ENCODE assay signal across 10 mouse cellular contexts in the genomic region with DNA sequence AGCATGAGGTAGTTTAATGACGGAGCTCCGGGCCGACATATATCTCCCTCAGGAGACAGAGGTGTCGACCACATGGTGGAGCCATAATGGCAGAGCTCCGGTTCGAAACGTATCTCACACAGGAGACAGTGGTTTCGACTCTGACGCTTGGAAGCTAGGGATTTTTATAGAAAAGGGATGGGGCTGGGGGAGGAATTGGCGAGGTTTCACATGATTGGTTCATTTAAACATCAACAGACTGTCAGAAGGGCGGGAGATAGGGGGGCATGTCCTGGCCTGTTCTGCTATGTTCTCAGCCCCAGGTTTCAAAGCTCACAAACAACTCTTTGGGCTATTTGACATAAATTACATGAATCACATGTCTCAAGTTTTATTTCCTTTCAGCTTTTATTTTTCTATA. TPM values are rescaled to one million over a fixed set of nuclear protein-coding genes. Genes with fewer than 3 reads are reported as not detected.
DNase-seq lines count a peak whose midpoint lies in the region; ATAC-seq and TF ChIP-seq lines count a peak whose summit lies in the region.
"Not testable (repeated sequence)": the region's sequence is repeated elsewhere in the genome, so short reads cannot be mapped to it uniquely, and the experiment has no call there.
"Had no signal": no experiment of that assay in that cellular context is flagged by ENCODE, and none has a peak within 500 bp of the region (broad histone marks: within the 10 kb centered on the region; RNA-seq: fewer than 3 reads in every experiment).

No protein-coding gene starts in this region.

- peaks cover 30% of the 10 kb centered on the region for H3K4me1 ChIP-seq in E14TG2a.4 (replicated peaks; ENCODE audit: low read depth, low read length)
- H3K4me1 ChIP-seq in forebrain, embryonic 15.5 days = peaks cover 30% of the 10 kb centered on the region
- peaks cover 19% of the 10 kb centered on the region for H3K4me1 ChIP-seq in heart, postnatal 0 days (ENCODE audit: control insufficient read depth, insufficient read depth)
- not testable (repeated sequence) for H3K4me1 ChIP-seq in kidney, postnatal 0 days (replicated peaks; ENCODE audit: insufficient read depth, low read length); spleen, adult 2 months (ENCODE audit: control insufficient read depth, insufficient read depth, insufficient read length)
- H3K4me1 ChIP-seq in liver, embryonic 13.5 days (replicated peaks) = peaks cover 38% of the 10 kb centered on the region
- peaks cover 11% of the 10 kb centered on the region for H3K4me1 ChIP-seq in midbrain, embryonic 14.5 days (ENCODE audit: control insufficient read depth, insufficient read depth, low read length)

- not testable (repeated sequence) for TF ChIP-seq EP300 in heart, postnatal 0 days (IDR thresholded peaks at IDR 0.05; ENCODE audit: low read depth)

- 66% methylated on average over 11 of the region's 11 CpGs for WGBS in forebrain, embryonic 15.5 days
- WGBS in heart, postnatal 0 days = 60% methylated on average over 11 of the region's 11 CpGs
- 66% methylated on average over 11 of the region's 11 CpGs for whole genome bisulfite sequencing in kidney, postnatal 0 days
- WGBS in liver, embryonic 13.5 days (ENCODE audit: insufficient replicate concordance) = 69% methylated on average over 11 of the region's 11 CpGs
- WGBS in midbrain, embryonic 14.5 days = 66% methylated on average over 11 of the region's 11 CpGs
- WGBS in spleen, adult 2 months = 72% methylated on average over 11 of the region's 11 CpGs

- peak overlapping the region; percentile 96 for H3K4me3 ChIP-seq in E14TG2a.4 (replicated peaks; ENCODE audit: low read length)
- peak overlapping the region; percentile 100 for H3K4me3 ChIP-seq in forebrain, embryonic 15.5 days
- H3K4me3 ChIP-seq in heart, postnatal 0 days (ENCODE audit: low read depth, low read length) = peak overlapping the region; percentile 99
- H3K4me3 ChIP-seq in kidney, postnatal 0 days (replicated peaks; ENCODE audit: low read depth, low read length) = peak overlapping the region; percentile 99
- H3K4me3 ChIP-seq in liver, embryonic 13.5 days (replicated peaks) = peak overlapping the region; percentile 98
- H3K4me3 ChIP-seq in midbrain, embryonic 14.5 days (replicated peaks; ENCODE audit: low read depth, low read length) = peak overlapping the region; percentile 96
- peak overlapping the region; percentile 71 for H3K4me3 ChIP-seq in spleen, adult 2 months (ENCODE audit: extremely low read depth, insufficient read depth, insufficient read length)

- not testable (repeated sequence) for TF ChIP-seq CTCF in E14TG2a.4 (conservative IDR thresholded peaks at IDR 0.05; ENCODE audit: low read length); heart, postnatal 0 days (IDR thresholded peaks at IDR 0.05; ENCODE audit: low read depth); spleen, adult 2 months (IDR thresholded peaks at IDR 0.05; ENCODE audit: extremely low read depth, insufficient read depth, insufficient read length, insufficient replicate concordance)
- 0 out of 2 replicates have a peak, but pooled peaks have one; percentile 6 for TF ChIP-seq CTCF in kidney, postnatal 0 days (IDR thresholded peaks at IDR 0.05; ENCODE audit: low read depth)

- not testable (repeated sequence) for TF ChIP-seq POLR2A in spleen, adult 2 months (IDR thresholded peaks at IDR 0.05; ENCODE audit: low read depth, low read length)

- peak overlapping the region; percentile 91; the same call in 1 of the 2 replicates for H3K9ac ChIP-seq in forebrain, embryonic 15.5 days (replicated peaks)
- H3K9ac ChIP-seq in heart, postnatal 0 days (replicated peaks; ENCODE audit: low read depth, low read length) = peak overlapping the region; percentile 99; the same call in 1 of the 2 replicates
- H3K9ac ChIP-seq in kidney, postnatal 0 days (ENCODE audit: low read depth, low read length) = peak overlapping the region; percentile 99; the same call in 1 of the 2 replicates
- H3K9ac ChIP-seq in liver, embryonic 13.5 days = peak overlapping the region; percentile 96
- peak overlapping the region; percentile 93 for H3K9ac ChIP-seq in midbrain, embryonic 14.5 days (replicated peaks; ENCODE audit: low read length)

- peak overlapping the region; percentile 96 for H3K27ac ChIP-seq in forebrain, embryonic 15.5 days (replicated peaks)
- H3K27ac ChIP-seq in heart, postnatal 0 days (ENCODE audit: low read depth) = peak overlapping the region; percentile 99
- peak overlapping the region; percentile 99 for H3K27ac ChIP-seq in kidney, postnatal 0 days
- H3K27ac ChIP-seq in liver, embryonic 13.5 days = peak overlapping the region; percentile 97
- peak overlapping the region; percentile 93 for H3K27ac ChIP-seq in midbrain, embryonic 14.5 days (replicated peaks; ENCODE audit: low read depth, low read length)
- H3K27ac ChIP-seq in spleen, adult 2 months (ENCODE audit: insufficient read depth, low read length) = peak overlapping the region; percentile 73

- DNase-seq in cerebellum, adult 8-10 months = peak; percentile 13
- DNase-seq in heart, postnatal 0 days (ENCODE audit: low spot score); kidney, postnatal 0 days (ENCODE audit: low spot score); liver, embryonic 13.5 days; spleen, adult 2 months (ENCODE audit: low read depth in 1 of 2, low spot score in 2 of 2): not testable (repeated sequence)
- DNase-seq in midbrain, embryonic 14.5 days = peak; percentile 7

- H3K36me3 ChIP-seq in E14TG2a.4 (ENCODE audit: insufficient read depth, low read length); forebrain, embryonic 15.5 days; heart, postnatal 0 days (replicated peaks; ENCODE audit: control insufficient read depth, insufficient read depth, low read length); kidney, postnatal 0 days (ENCODE audit: insufficient read depth, low read length); liver, embryonic 13.5 days; midbrain, embryonic 14.5 days (ENCODE audit: control insufficient read depth, insufficient read depth, low read length); spleen, adult 2 months (ENCODE audit: control insufficient read depth, insufficient read depth, low read length): not testable (repeated sequence)

- peak overlapping the region; percentile 97 for H3K4me2 ChIP-seq in forebrain, embryonic 15.5 days (replicated peaks)
- H3K4me2 ChIP-seq in heart, postnatal 0 days (ENCODE audit: low read depth, low read length) = peak overlapping the region; percentile 97
- H3K4me2 ChIP-seq in kidney, postnatal 0 days (ENCODE audit: low read length) = peak overlapping the region; percentile 76
- H3K4me2 ChIP-seq in liver, embryonic 13.5 days = peak overlapping the region; percentile 96
- H3K4me2 ChIP-seq in midbrain, embryonic 14.5 days (ENCODE audit: low read length) = peak overlapping the region; percentile 95

- not testable (repeated sequence) for H3K27me3 ChIP-seq in E14TG2a.4 (ENCODE audit: insufficient read depth, low read length); forebrain, embryonic 15.5 days; heart, postnatal 0 days (ENCODE audit: control insufficient read depth, insufficient read depth, low read length); kidney, postnatal 0 days (ENCODE audit: insufficient read depth, low read length); liver, embryonic 13.5 days; midbrain, embryonic 14.5 days (ENCODE audit: control insufficient read depth, insufficient read depth, low read length); spleen, adult 2 months (ENCODE audit: control insufficient read depth, insufficient read depth, low read length)

- peak; percentile 44 for ATAC-seq in forebrain, embryonic 15.5 days (replicated peaks)
- ATAC-seq in heart, postnatal 0 days (ENCODE audit: insufficient read depth, low read depth) = peak; percentile 9; the same call in 1 of the 2 replicates
- ATAC-seq in kidney, postnatal 0 days (replicated peaks; ENCODE audit: low FRiP score, low read depth) = 0 out of 2 replicates have a peak, but pooled peaks have one; percentile 7
- not testable (repeated sequence) for ATAC-seq in liver, embryonic 13.5 days (ENCODE audit: low read depth); midbrain, embryonic 14.5 days (ENCODE audit: low FRiP score, low TSS enrichment)

- H3K9me3 ChIP-seq in E14TG2a.4 (ENCODE audit: low read length) = peaks cover 19% of the 10 kb centered on the region
- H3K9me3 ChIP-seq in forebrain, embryonic 15.5 days; heart, postnatal 0 days (replicated peaks; ENCODE audit: control insufficient read depth, low read length); kidney, postnatal 0 days (replicated peaks; ENCODE audit: low read length); liver, embryonic 13.5 days (replicated peaks); midbrain, embryonic 14.5 days (ENCODE audit: control insufficient read depth, low read length): not testable (repeated sequence)

RNA-seq across cellular contexts. Expression of gene Pdcd7, which starts 0.5 kb away (rescaled TPM):
- 9.7 and 10.3 TPM in 2 replicates for polyA plus RNA-seq in forebrain, embryonic 15.5 days (2015; fragmentation: Nextera tagmentation; extraction: Ambion mirVana)
- 9.4 and 10.6 TPM in 2 replicates for total RNA-seq in heart, postnatal 0 days (2014; rRNA removed; ENCODE audit: low replicate concordance)
- polyA plus RNA-seq in heart, postnatal 0 days (2015; fragmentation: Nextera tagmentation; extraction: Ambion mirVana) = 4.7 and 5.9 TPM in 2 replicates
- 9.1 and 10.3 TPM in 2 replicates for polyA plus RNA-seq in kidney, postnatal 0 days (2015; fragmentation: Nextera tagmentation; extraction: Ambion mirVana)
- 4.0 and 4.4 TPM in 2 replicates for polyA plus RNA-seq in liver, embryonic 13.5 days (2015; fragmentation: Nextera tagmentation; extraction: Ambion mirVana)
- polyA plus RNA-seq in midbrain, embryonic 14.5 days (2014; fragmentation: Nextera tagmentation; extraction: Ambion mirVana) = 10.1 and 13.1 TPM in 2 replicates
- polyA plus RNA-seq in spleen, adult 2 months (2012; rRNA removed) = 9.9 and 15.7 TPM in 2 replicates

RNA-seq across cellular contexts. Expression of gene Ubap1l, which starts 15.4 kb away (rescaled TPM):
- polyA plus RNA-seq in forebrain, embryonic 15.5 days (2015; fragmentation: Nextera tagmentation; extraction: Ambion mirVana) = 0.83 and 0.92 TPM in 2 replicates
- not detected in 2 replicates for total RNA-seq in heart, postnatal 0 days (2014; rRNA removed; ENCODE audit: low replicate concordance)
- polyA plus RNA-seq in heart, postnatal 0 days (2015; fragmentation: Nextera tagmentation; extraction: Ambion mirVana) = 0.11 and 0.21 TPM in 2 replicates
- 0.08 and 0.10 TPM in 2 replicates for polyA plus RNA-seq in kidney, postnatal 0 days (2015; fragmentation: Nextera tagmentation; extraction: Ambion mirVana)
- not detected in 2 replicates for polyA plus RNA-seq in liver, embryonic 13.5 days (2015; fragmentation: Nextera tagmentation; extraction: Ambion mirVana)
- 1.5 and 1.7 TPM in 2 replicates for polyA plus RNA-seq in midbrain, embryonic 14.5 days (2014; fragmentation: Nextera tagmentation; extraction: Ambion mirVana)
- polyA plus RNA-seq in spleen, adult 2 months (2012; rRNA removed) = 0.41 and 0.54 TPM in 2 replicates
- total RNA-seq: hematopoietic stem cell, adult 5-6 weeks; megakaryocyte progenitor cell, adult 5-6 weeks had no signal

RNA-seq across cellular contexts. Expression of gene Kbtbd13, which starts 46.0 kb away (rescaled TPM):
- 0.56 and 1.00 TPM in 2 replicates for polyA plus RNA-seq in forebrain, embryonic 15.5 days (2015; fragmentation: Nextera tagmentation; extraction: Ambion mirVana)
- 1.1 and 1.2 TPM in 2 replicates for total RNA-seq in heart, postnatal 0 days (2014; rRNA removed; ENCODE audit: low replicate concordance)
- 0.63 and 0.77 TPM in 2 replicates for polyA plus RNA-seq in heart, postnatal 0 days (2015; fragmentation: Nextera tagmentation; extraction: Ambion mirVana)
- 1.2 and 1.5 TPM in 2 replicates for polyA plus RNA-seq in kidney, postnatal 0 days (2015; fragmentation: Nextera tagmentation; extraction: Ambion mirVana)
- polyA plus RNA-seq in liver, embryonic 13.5 days (2015; fragmentation: Nextera tagmentation; extraction: Ambion mirVana) = 0.03 and 0.16 TPM in 2 replicates
- 0.23 and 0.47 TPM in 2 replicates for polyA plus RNA-seq in midbrain, embryonic 14.5 days (2014; fragmentation: Nextera tagmentation; extraction: Ambion mirVana)
- polyA plus RNA-seq in spleen, adult 2 months (2012; rRNA removed) = 0.05 TPM in 2 replicates

RNA-seq across cellular contexts. Expression of gene Clpx, which starts 51.4 kb away (rescaled TPM):
- polyA plus RNA-seq in forebrain, embryonic 15.5 days (2015; fragmentation: Nextera tagmentation; extraction: Ambion mirVana) = 45.7 and 47.3 TPM in 2 replicates
- total RNA-seq in heart, postnatal 0 days (2014; rRNA removed; ENCODE audit: low replicate concordance) = 37.4 and 37.8 TPM in 2 replicates
- polyA plus RNA-seq in heart, postnatal 0 days (2015; fragmentation: Nextera tagmentation; extraction: Ambion mirVana) = 64.3 and 68.3 TPM in 2 replicates
- 59.5 and 62.3 TPM in 2 replicates for polyA plus RNA-seq in kidney, postnatal 0 days (2015; fragmentation: Nextera tagmentation; extraction: Ambion mirVana)
- 31.5 and 39.5 TPM in 2 replicates for polyA plus RNA-seq in liver, embryonic 13.5 days (2015; fragmentation: Nextera tagmentation; extraction: Ambion mirVana)
- polyA plus RNA-seq in midbrain, embryonic 14.5 days (2014; fragmentation: Nextera tagmentation; extraction: Ambion mirVana) = 38.1 and 45.6 TPM in 2 replicates
- polyA plus RNA-seq in spleen, adult 2 months (2012; rRNA removed) = 4.0 and 5.0 TPM in 2 replicates

RNA-seq across cellular contexts. Expression of gene Rasl12, which starts 52.9 kb away (rescaled TPM):
- polyA plus RNA-seq in forebrain, embryonic 15.5 days (2015; fragmentation: Nextera tagmentation; extraction: Ambion mirVana) = 6.1 and 6.5 TPM in 2 replicates
- 1.8 and 8.5 TPM in 2 replicates for total RNA-seq in heart, postnatal 0 days (2014; rRNA removed; ENCODE audit: low replicate concordance)
- 7.5 and 7.9 TPM in 2 replicates for polyA plus RNA-seq in heart, postnatal 0 days (2015; fragmentation: Nextera tagmentation; extraction: Ambion mirVana)
- 10.4 and 10.7 TPM in 2 replicates for polyA plus RNA-seq in kidney, postnatal 0 days (2015; fragmentation: Nextera tagmentation; extraction: Ambion mirVana)
- polyA plus RNA-seq in liver, embryonic 13.5 days (2015; fragmentation: Nextera tagmentation; extraction: Ambion mirVana) = 0.12 and 0.22 TPM in 2 replicates
- 6.5 and 7.1 TPM in 2 replicates for polyA plus RNA-seq in midbrain, embryonic 14.5 days (2014; fragmentation: Nextera tagmentation; extraction: Ambion mirVana)
- polyA plus RNA-seq in spleen, adult 2 months (2012; rRNA removed) = 4.5 and 4.8 TPM in 2 replicates
- total RNA-seq: megakaryocyte progenitor cell, adult 5-6 weeks had no signal
